Mouse (Mus musculus): ENCODE results near the gene Sgf29. TPM values are rescaled to one million over a fixed set of nuclear protein-coding genes. Genes with fewer than 3 reads are reported as not detected.

The Sgf29 gene
- polyA plus RNA-seq, 1 experiment, result 35.3 TPM

DNA sequence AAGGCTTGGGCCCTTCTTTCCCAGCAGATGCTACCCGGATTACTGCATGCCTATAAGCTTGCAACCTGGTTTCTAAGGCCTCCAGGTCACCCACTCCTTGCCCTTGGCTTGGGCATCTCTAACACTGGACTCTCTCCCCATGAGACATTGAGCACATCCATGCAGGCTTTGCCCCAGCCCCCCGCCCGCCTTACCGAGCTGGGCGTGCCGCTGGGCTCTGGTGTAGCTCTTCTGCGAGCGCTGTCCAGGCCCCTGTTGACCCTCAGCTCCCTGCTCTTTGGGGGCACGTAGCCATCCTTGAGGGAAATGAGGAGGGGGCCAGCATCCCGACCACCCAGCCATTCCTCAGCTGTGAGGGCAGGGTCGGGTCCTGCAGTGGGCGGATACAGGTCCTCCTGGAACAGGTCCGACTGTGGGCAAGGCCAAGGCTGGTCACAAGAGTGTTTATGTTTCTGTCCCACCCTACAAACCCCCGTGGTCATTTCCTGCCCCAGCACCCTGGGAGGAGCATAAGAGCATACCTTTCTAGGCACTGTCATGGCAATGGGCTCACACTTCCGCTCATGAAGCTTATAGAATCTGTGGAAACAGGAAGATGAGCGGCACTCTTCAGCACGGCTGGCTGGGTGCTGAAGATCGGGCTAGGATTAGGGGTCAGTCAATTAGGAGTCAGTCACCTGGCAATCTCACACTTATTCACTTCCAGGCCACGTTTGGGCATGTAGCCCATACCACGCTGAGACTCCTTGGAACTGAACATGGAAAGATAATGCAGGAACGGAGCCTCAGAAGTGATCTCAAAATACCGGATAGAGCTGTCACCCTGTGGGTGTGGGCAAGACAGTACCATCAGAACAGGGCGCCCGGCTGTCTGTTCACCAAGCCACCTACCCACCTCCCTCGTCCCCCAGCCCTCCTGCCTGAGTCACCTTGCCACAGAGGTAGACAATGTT is 51.2 kb downstream of the Sgf29 start:
- Histone ChIP-seq H3K36me3 (ENCODE audit: control insufficient read depth, insufficient read depth) (no peaks in the 10 kb centered on the region), H3K79me2 (ENCODE audit: control insufficient read depth, insufficient read depth) (peaks cover 14% of the 10 kb centered on the region), H3K4me2 (ENCODE audit: low read depth) (no peak overlapping the region), H3K4me3 (no peak overlapping the region), H3ac (ENCODE audit: control insufficient read depth, insufficient read length) (no peak overlapping the region), H3K27me3 (ENCODE audit: control insufficient read depth, insufficient read depth, insufficient read length) (peaks cover 7% of the 10 kb centered on the region)
- TF ChIP-seq CEBPB (IDR thresholded peaks at IDR 0.05; ENCODE audit: insufficient read depth, poor library complexity, severe bottlenecking) (no peak), MYOD1 (IDR thresholded peaks at IDR 0.05; ENCODE audit: control insufficient read depth in 1 of 3, insufficient read length in 2 of 3, low read depth in 2 of 3) (no peak)

DNA sequence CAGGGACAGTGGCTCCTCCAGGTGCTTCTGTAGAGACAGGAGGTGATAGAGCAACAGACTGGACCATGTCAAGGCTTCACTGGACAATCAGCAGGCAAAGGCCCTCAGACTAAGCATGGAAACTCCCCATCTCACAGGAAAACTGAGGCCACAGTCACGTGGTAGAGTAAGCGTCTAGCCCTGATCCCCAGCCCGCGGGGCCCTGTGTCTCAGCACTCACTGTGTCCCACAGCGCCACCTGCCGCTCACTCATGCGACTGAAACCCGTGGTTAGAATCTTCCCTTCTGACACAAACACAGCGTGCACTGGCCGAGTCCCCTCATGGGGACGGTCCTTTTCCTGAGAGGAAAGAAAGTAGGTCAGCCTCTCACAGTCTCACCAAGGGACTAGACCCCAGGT is 52.0 kb downstream of the Sgf29 start:
- no peak overlapping the region for H3K4me2 ChIP-seq (ENCODE audit: low read depth)

DNA sequence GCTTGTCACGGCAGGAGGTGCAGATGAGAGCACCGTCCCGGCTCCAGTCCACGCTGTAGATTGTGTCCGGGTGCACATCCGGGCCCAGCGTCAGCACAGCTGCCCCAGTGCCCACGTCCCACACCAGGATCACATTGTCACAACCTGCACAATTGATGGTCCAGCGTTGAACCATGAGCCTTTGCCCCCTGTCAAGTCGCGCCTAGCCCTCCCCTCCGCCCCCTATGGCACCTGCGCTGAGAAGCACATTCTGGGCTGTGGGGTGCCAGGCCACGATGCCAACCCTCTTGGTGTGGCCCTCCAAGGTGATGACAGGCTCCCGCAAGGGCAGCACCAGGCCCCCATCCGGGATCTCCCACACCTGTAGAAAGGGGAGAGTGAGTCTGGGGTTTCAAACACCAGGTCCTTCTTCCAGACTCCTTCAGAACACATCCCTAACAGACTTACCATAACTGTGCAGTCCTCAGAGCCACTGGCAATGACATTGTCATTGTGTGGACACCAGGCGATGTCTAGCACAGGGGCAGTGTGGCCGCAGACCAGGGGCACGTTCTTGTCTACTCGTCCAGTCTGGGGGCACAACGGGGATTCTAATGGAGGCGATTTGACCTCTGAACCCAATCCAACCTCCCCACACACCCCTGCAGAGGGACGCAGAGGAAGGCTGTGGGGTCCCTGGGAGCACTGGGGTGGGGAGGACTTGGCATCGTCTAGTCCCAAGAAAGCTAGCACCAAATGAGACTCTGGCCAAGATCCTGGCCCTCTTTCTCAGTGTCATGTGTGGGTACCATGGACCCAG is 52.6 kb downstream of the Sgf29 start:
- no peak overlapping the region for H3ac ChIP-seq (ENCODE audit: control insufficient read depth, insufficient read length)
- peaks cover 7% of the 10 kb centered on the region for H3K79me2 ChIP-seq (ENCODE audit: control insufficient read depth, insufficient read depth)
- H3K36me3 ChIP-seq (ENCODE audit: control insufficient read depth, insufficient read depth), result no peaks in the 10 kb centered on the region
- no peak overlapping the region for H3K4me2 ChIP-seq (ENCODE audit: low read depth)
- TF ChIP-seq MAX (IDR thresholded peaks at IDR 0.05; ENCODE audit: low read depth) (no peak), REST (IDR thresholded peaks at IDR 0.05; ENCODE audit: insufficient read depth, insufficient read length) (no peak), POLR2A (IDR thresholded peaks at IDR 0.05; ENCODE audit: insufficient read length, low read depth) (no peak), TCF3 (IDR thresholded peaks at IDR 0.05; ENCODE audit: insufficient read length, low read depth) (no peak), CEBPB (IDR thresholded peaks at IDR 0.05; ENCODE audit: insufficient read depth, poor library complexity, severe bottlenecking) (no peak), TCF12 (IDR thresholded peaks at IDR 0.05; ENCODE audit: insufficient read depth, poor library complexity, severe bottlenecking) (no peak), SRF (IDR thresholded peaks at IDR 0.05; ENCODE audit: control insufficient read depth, insufficient read length, low read depth) (no peak), E2F4 (IDR thresholded peaks at IDR 0.05; ENCODE audit: insufficient read depth) (no peak), USF1 (IDR thresholded peaks at IDR 0.05; ENCODE audit: low read depth) (no peak), POLR2AphosphoS2 (IDR thresholded peaks at IDR 0.05; ENCODE audit: insufficient read length, low read depth) (no peak), MYOD1 (IDR thresholded peaks at IDR 0.05; ENCODE audit: control insufficient read depth in 1 of 3, insufficient read length in 2 of 3, low read depth in 2 of 3) (no peak), MYOG (IDR thresholded peaks at IDR 0.05; ENCODE audit: control insufficient read depth in 1 of 3, insufficient read depth in 1 of 3, insufficient read length in 2 of 3, low read depth in 2 of 3) (no peak)
- H3K27me3 ChIP-seq (ENCODE audit: control insufficient read depth, insufficient read depth, insufficient read length), result peaks cover 7% of the 10 kb centered on the region
- no peak overlapping the region for H3K4me3 ChIP-seq

More for the DNA sequence above, 52.0 kb downstream of the Sgf29 start:
- Histone ChIP-seq H3K79me2 (ENCODE audit: control insufficient read depth, insufficient read depth) (peaks cover 14% of the 10 kb centered on the region), H3K27me3 (ENCODE audit: control insufficient read depth, insufficient read depth, insufficient read length) (peaks cover 7% of the 10 kb centered on the region), H3ac (ENCODE audit: control insufficient read depth, insufficient read length) (no peak overlapping the region), H3K36me3 (ENCODE audit: control insufficient read depth, insufficient read depth) (no peaks in the 10 kb centered on the region), H3K4me3 (no peak overlapping the region)
- TF ChIP-seq USF1 (IDR thresholded peaks at IDR 0.05; ENCODE audit: low read depth) (peak; percentile 67), MYOD1 (IDR thresholded peaks at IDR 0.05; ENCODE audit: control insufficient read depth in 1 of 3, insufficient read length in 2 of 3, low read depth in 2 of 3) (no peak)

DNA sequence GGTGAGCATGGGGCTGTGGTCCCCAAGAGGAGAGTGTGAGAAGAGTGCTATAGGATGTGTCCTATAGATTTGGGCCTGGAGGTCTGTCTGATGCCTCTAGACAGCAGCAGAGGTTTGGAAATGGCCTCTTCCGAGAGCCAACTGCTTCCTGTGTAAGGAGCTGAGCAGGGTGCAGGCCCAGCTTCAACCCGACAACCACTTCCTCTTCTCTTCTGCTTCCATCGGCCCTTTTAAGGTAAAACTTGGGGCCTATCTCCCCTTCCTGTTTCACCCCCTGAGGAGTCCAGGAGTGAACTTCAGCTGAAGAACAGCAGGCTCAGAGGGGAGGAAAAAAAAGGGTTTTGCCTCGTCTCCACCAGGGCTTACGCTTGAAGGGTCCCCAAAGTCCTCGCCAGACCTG is 53.2 kb downstream of the Sgf29 start:
- Histone ChIP-seq H3K79me2 (ENCODE audit: control insufficient read depth, insufficient read depth) (peaks cover under 1% of the 10 kb centered on the region), H3ac (ENCODE audit: control insufficient read depth, insufficient read length) (no peak overlapping the region), H3K36me3 (ENCODE audit: control insufficient read depth, insufficient read depth) (no peaks in the 10 kb centered on the region), H3K4me3 (no peak overlapping the region), H3K4me2 (ENCODE audit: low read depth) (no peak overlapping the region), H3K27me3 (ENCODE audit: control insufficient read depth, insufficient read depth, insufficient read length) (peaks cover 8% of the 10 kb centered on the region)
- TF ChIP-seq MYOD1 (IDR thresholded peaks at IDR 0.05; ENCODE audit: control insufficient read depth in 1 of 3, insufficient read length in 2 of 3, low read depth in 2 of 3) (no peak), MAX (IDR thresholded peaks at IDR 0.05; ENCODE audit: low read depth) (no peak), E2F4 (IDR thresholded peaks at IDR 0.05; ENCODE audit: insufficient read depth) (no peak), SRF (IDR thresholded peaks at IDR 0.05; ENCODE audit: control insufficient read depth, insufficient read length, low read depth) (no peak), REST (IDR thresholded peaks at IDR 0.05; ENCODE audit: insufficient read depth, insufficient read length) (no peak), TCF3 (IDR thresholded peaks at IDR 0.05; ENCODE audit: insufficient read length, low read depth) (no peak), POLR2AphosphoS2 (IDR thresholded peaks at IDR 0.05; ENCODE audit: insufficient read length, low read depth) (no peak), POLR2A (IDR thresholded peaks at IDR 0.05; ENCODE audit: insufficient read length, low read depth) (no peak)
